Mouse (Mus musculus): ENCODE measurements around the gene Prpf8. TPM values are rescaled to one million over a fixed set of nuclear protein-coding genes. Genes with fewer than 3 reads are reported as not detected.
"Not testable (repeated sequence)": the region's sequence is repeated elsewhere in the genome, so short reads cannot be mapped to it uniquely, and the experiment has no call there.

Gene Prpf8
- polyA plus RNA-seq, 1 experiment: 35.1 TPM

- H3K36me3 ChIP-seq (replicated peaks; ENCODE audit: low read length): peaks cover 94% of the 10 kb centered on the region
- H3K4me3 ChIP-seq (replicated peaks): no peak overlapping the region
- TF ChIP-seq GATA1 (IDR thresholded peaks at IDR 0.05; ENCODE audit: borderline replicate concordance, low read length) (no peak), FLI1 (IDR thresholded peaks at IDR 0.05; ENCODE audit: low read length) (no peak)
- no peaks in the 10 kb centered on the region for H3K9me3 ChIP-seq
- H3K4me1 ChIP-seq: peaks cover 73% of the 10 kb centered on the region
- H3K27me3 ChIP-seq (replicated peaks): no peaks in the 10 kb centered on the region
Measured at GRCm38 (mm10) chr11:75549658-75550111, 63.1 kb downstream of the Prpf8 start.

GRCm38 (mm10) chr11:75550200-75550946, 63.8 kb downstream of the Prpf8 start:
- Histone ChIP-seq H3K4me3 (replicated peaks) (no peak overlapping the region), H3K36me3 (replicated peaks; ENCODE audit: low read length) (peaks cover 92% of the 10 kb centered on the region), H3K27me3 (replicated peaks) (no peaks in the 10 kb centered on the region), H3K9me3 (no peaks in the 10 kb centered on the region), H3K4me1 (peaks cover 66% of the 10 kb centered on the region)
- TF ChIP-seq GATA1 (IDR thresholded peaks at IDR 0.05; ENCODE audit: borderline replicate concordance, low read length) (no peak), FLI1 (IDR thresholded peaks at IDR 0.05; ENCODE audit: low read length) (no peak)

GRCm38 (mm10) chr11:75551321-75551720, 64.7 kb downstream of the Prpf8 start:
- H3K27me3 ChIP-seq (replicated peaks): no peaks in the 10 kb centered on the region
- peaks cover 57% of the 10 kb centered on the region for H3K4me1 ChIP-seq
- TF ChIP-seq FLI1 (IDR thresholded peaks at IDR 0.05; ENCODE audit: low read length): no peak
- TF ChIP-seq GATA1 (IDR thresholded peaks at IDR 0.05; ENCODE audit: borderline replicate concordance, low read length): no peak
- H3K36me3 ChIP-seq (replicated peaks; ENCODE audit: low read length): peaks cover 85% of the 10 kb centered on the region
- H3K4me3 ChIP-seq (replicated peaks): no peak overlapping the region
- no peaks in the 10 kb centered on the region for H3K9me3 ChIP-seq

- Histone ChIP-seq H3K4me3 (replicated peaks) (no peak overlapping the region), H3K27me3 (replicated peaks) (no peaks in the 10 kb centered on the region), H3K4me1 (peaks cover 50% of the 10 kb centered on the region), H3K36me3 (replicated peaks; ENCODE audit: low read length) (peaks cover 84% of the 10 kb centered on the region), H3K9me3 (no peaks in the 10 kb centered on the region)
- no peak for TF ChIP-seq FLI1 (IDR thresholded peaks at IDR 0.05; ENCODE audit: low read length)
Measured at GRCm38 (mm10) chr11:75551961-75552441, 65.4 kb downstream of the Prpf8 start.

- H3K27me3 ChIP-seq (replicated peaks): no peaks in the 10 kb centered on the region
- peaks cover 41% of the 10 kb centered on the region for H3K4me1 ChIP-seq
- TF ChIP-seq FLI1 (IDR thresholded peaks at IDR 0.05; ENCODE audit: low read length) (no peak), GATA1 (IDR thresholded peaks at IDR 0.05; ENCODE audit: borderline replicate concordance, low read length) (no peak)
- H3K9me3 ChIP-seq: peaks cover 7% of the 10 kb centered on the region; the same call in 1 of the 2 replicates
- H3K4me3 ChIP-seq (replicated peaks): no peak overlapping the region
- peaks cover 84% of the 10 kb centered on the region for H3K36me3 ChIP-seq (replicated peaks; ENCODE audit: low read length)
Measured at GRCm38 (mm10) chr11:75552906-75553482, 66.4 kb downstream of the Prpf8 start.

- Histone ChIP-seq H3K4me1 (peaks cover 33% of the 10 kb centered on the region), H3K36me3 (replicated peaks; ENCODE audit: low read length) (peaks cover 84% of the 10 kb centered on the region)
- not testable (repeated sequence) for H3K9me3 ChIP-seq; H3K4me3 ChIP-seq (replicated peaks); H3K27me3 ChIP-seq (replicated peaks)
Measured at GRCm38 (mm10) chr11:75556006-75556405, 69.4 kb downstream of the Prpf8 start.

- H3K4me3 ChIP-seq (replicated peaks): no peak overlapping the region
- TF ChIP-seq GATA1 (IDR thresholded peaks at IDR 0.05; ENCODE audit: borderline replicate concordance, low read length) (no peak), FLI1 (IDR thresholded peaks at IDR 0.05; ENCODE audit: low read length) (no peak)
- H3K27me3 ChIP-seq (replicated peaks): no peaks in the 10 kb centered on the region
- H3K4me1 ChIP-seq: peaks cover 31% of the 10 kb centered on the region
- peaks cover 7% of the 10 kb centered on the region; the same call in 1 of the 2 replicates for H3K9me3 ChIP-seq
- H3K36me3 ChIP-seq (replicated peaks; ENCODE audit: low read length): peaks cover 84% of the 10 kb centered on the region
Measured at GRCm38 (mm10) chr11:75557142-75557541, 70.5 kb downstream of the Prpf8 start.

- peaks cover 31% of the 10 kb centered on the region for H3K4me1 ChIP-seq
- H3K4me3 ChIP-seq (replicated peaks): no peak overlapping the region
- no peak for TF ChIP-seq GATA1 (IDR thresholded peaks at IDR 0.05; ENCODE audit: borderline replicate concordance, low read length)
- no peak for TF ChIP-seq FLI1 (IDR thresholded peaks at IDR 0.05; ENCODE audit: low read length)
- no peaks in the 10 kb centered on the region for H3K27me3 ChIP-seq (replicated peaks)
- peaks cover 84% of the 10 kb centered on the region for H3K36me3 ChIP-seq (replicated peaks; ENCODE audit: low read length)
- peaks cover 7% of the 10 kb centered on the region; the same call in 1 of the 2 replicates for H3K9me3 ChIP-seq
Measured at GRCm38 (mm10) chr11:75558101-75558500, 71.5 kb downstream of the Prpf8 start.

Other genes starting within 250 kb of the Prpf8 start
- gene Rpa1, start 138.5 kb upstream of the Prpf8 start, polyA plus RNA-seq (2012; ENCODE audit: insufficient read depth, low replicate concordance): 10.0 and 11.0 TPM in 2 replicates
- 0.43 and 1.8 TPM in 2 replicates for gene Smyd4, start 138.4 kb upstream of the Prpf8 start, polyA plus RNA-seq (2012; ENCODE audit: insufficient read depth, low replicate concordance)
- gene Serpinf1, start 64.1 kb upstream of the Prpf8 start, polyA plus RNA-seq (2012; ENCODE audit: insufficient read depth, low replicate concordance): 2.5 TPM in 1 of 2 replicates, not detected in the other
- gene Serpinf2, start 47.2 kb upstream of the Prpf8 start, polyA plus RNA-seq (2012; ENCODE audit: insufficient read depth, low replicate concordance): not detected in 2 replicates
- 10.8 and 12.0 TPM in 2 replicates for gene Wdr81, start 32.1 kb upstream of the Prpf8 start, polyA plus RNA-seq (2012; ENCODE audit: insufficient read depth, low replicate concordance)
- 1.7 TPM in 1 of 2 replicates, not detected in the other for gene Tlcd2, start 25.1 kb upstream of the Prpf8 start, polyA plus RNA-seq (2012; ENCODE audit: insufficient read depth, low replicate concordance)
- 4.2 and 9.5 TPM in 2 replicates for gene Rilp, start 23.3 kb downstream of the Prpf8 start, polyA plus RNA-seq (2012; ENCODE audit: insufficient read depth, low replicate concordance)
- 27.4 and 42.5 TPM in 2 replicates for gene Scarf1, start 26.7 kb downstream of the Prpf8 start, polyA plus RNA-seq (2012; ENCODE audit: insufficient read depth, low replicate concordance)
- gene Slc43a2, start 44.9 kb downstream of the Prpf8 start, polyA plus RNA-seq (2012; ENCODE audit: insufficient read depth, low replicate concordance): 18.9 and 35.4 TPM in 2 replicates
- gene Pitpna, start 101.3 kb downstream of the Prpf8 start, polyA plus RNA-seq (2012; ENCODE audit: insufficient read depth, low replicate concordance): 28.3 and 62.8 TPM in 2 replicates
- gene Inpp5k, start 144.2 kb downstream of the Prpf8 start, polyA plus RNA-seq (2012; ENCODE audit: insufficient read depth, low replicate concordance): 38.5 and 43.3 TPM in 2 replicates
- gene Myo1c, start 163.7 kb downstream of the Prpf8 start, polyA plus RNA-seq (2012; ENCODE audit: insufficient read depth, low replicate concordance): 28.1 and 63.4 TPM in 2 replicates
- gene Crk, start 192.4 kb downstream of the Prpf8 start, polyA plus RNA-seq (2012; ENCODE audit: insufficient read depth, low replicate concordance): 62.5 and 120 TPM in 2 replicates
- gene Ywhae, start 246.1 kb downstream of the Prpf8 start, polyA plus RNA-seq (2012; ENCODE audit: insufficient read depth, low replicate concordance): 32.8 and 324 TPM in 2 replicates